Mouse (Mus musculus): ENCODE results near the gene Zbtb42.
A peak's percentile ranks its signal among the peaks of the same experiment; 100 is the strongest.

Gene Zbtb42

DNA sequence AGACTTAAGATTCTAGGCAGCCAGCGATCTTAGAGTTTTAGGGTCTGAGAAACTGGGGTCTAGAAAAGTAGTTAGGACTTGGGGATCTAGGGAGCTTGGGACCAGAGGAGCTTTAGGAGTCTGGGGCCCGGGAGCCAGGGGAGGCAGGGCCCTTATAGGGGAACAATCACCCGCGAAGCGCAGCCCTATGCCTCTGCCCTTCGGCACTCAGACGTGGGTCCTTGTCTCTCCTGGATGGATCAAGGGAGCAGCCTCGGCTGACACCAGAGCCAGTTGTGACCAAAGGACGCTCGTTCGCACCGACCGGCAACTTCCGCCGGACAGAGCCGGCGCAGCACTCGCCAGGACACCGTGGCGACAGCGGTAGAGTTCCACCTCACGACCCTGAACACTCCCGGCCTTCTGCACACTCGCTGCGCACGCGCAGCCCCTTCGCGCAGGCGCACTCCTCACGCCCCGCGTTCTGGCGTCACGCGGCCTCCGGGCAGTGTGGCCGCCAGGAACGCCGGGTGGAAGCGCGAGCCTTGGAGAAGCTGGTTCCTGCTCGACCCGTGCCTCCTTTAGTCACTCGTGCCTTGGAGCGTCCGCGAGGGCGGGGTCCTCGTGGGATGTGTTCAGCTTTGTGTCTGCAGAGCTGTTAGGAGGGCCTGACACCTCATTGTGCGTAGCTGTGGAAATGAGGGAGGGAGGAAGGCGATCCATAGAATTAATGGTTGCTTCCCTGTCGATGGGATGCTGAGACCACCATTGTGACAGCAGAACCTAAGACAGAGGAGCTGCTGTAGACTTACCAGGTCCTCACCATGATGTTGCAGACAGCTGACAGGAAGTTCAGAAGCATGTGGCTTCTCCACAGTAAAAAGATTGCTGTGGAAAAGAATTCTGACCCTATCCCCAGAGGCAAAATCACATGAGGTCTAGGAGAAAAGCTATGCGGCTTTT is 14.8 kb downstream of the Zbtb42 start:
- peak; percentile 92 to 95 for DNase-seq

DNA sequence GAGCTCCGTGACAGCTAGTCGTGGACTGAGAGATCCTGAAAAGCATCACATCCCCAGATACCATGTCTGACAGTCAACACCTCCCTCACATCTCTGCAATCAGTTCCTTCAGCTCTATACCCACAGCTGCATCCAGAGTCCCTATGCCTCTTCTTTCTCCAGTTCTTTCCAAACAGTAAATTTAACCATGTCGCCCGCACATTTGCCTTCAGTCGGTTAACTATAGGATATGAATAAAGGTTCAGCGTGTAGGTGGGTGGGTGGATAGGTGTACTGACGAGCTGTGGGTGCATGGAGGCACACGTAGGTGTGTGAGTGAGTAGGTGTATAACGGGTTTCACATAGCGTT is 15.5 kb downstream of the Zbtb42 start:
- DNase-seq, result no peak

DNA sequence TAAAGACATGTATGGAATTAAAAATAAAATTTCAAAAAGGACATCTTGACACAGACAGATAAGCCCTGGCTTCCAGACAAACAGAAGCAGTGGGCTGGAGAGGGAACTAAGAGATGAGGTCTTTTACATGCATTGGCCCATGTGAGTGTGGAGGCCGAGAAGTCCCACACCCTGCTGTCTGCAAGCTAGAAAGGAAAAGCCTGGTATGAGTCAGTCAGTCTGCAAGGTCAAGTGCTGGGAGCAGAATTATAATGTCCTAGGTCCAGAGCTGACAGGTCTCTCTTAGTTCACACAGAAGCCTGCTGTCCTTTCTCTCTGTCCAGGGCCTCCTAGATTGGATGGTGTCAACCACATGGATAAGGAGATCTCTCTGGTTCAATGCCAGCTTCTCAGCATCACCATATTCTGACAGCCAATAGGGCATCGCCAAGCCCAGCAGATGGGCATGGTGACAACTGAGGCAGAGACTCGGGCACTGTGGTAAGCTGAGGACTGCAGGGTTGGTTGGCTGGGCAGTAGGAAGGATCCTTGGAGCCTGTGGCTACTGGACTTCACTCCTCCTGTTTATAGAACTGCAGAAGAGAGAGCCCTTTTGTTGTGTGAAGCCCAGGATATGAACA is 18.3 kb downstream of the Zbtb42 start:
- DNase-seq, result no peak

DNA sequence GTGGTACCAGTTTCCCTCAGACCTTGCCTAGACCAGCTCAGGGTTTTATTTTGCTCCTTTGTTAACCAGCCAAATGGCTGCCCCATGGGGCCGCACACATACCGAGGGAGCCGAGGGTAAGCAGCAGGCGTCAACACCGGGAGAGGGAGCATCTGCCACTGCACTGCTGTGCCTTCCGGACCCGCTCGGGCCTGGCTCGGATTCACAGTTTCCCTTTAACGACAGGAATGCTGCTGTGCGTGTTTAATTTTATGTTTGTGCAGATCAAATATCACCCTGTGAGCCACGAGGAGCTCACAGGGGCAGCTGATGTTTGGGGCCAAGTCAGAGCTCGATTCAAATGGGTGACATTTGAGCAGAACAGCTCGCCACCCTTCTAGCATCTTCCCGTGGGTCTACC is 21.9 kb downstream of the Zbtb42 start:
- no peak for DNase-seq

DNA sequence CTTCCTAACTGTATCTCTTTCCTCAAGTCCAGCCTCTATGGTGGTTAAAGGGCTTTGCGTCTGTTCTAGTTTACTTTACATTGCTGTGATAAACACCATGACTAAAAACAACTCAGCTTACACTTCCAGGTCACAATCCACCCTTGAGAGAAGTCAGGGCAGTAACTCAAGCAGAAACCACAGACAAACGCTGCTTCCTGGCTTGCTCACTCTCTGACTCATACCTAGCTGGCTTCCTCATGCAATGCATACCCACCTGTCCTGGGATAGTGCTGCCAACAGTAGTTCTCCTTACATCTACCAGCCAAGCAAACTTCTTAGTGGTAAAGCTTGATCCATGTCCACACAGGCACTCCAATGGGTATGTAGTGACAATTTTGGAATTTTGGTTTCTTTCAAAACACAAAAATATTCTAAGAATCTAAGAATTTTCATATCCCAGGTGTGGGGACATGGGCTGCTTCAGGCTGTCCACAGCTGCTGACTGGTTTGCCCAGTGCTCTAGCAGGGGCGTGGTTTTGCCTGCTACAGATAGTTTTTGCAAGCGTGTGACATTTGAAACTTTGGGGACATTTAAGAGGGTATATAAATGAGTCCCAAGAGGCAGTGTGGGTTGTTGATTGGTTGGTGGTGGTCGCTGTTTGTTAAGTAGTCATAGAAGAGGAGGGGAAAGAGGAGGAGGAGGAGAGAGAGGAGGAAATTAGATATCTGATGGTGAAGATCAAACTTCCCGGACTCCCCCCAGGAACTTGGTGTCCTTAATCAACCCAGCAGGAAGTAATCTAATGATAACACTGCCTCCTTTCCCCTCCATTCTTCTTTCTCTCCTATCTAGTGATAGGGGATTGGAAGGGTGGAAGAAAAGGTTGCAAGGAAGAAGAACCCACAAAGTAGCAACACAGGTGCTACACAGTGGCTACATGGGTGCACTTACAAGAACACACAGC is 24.0 kb downstream of the Zbtb42 start:
- DNase-seq, result no peak

DNA sequence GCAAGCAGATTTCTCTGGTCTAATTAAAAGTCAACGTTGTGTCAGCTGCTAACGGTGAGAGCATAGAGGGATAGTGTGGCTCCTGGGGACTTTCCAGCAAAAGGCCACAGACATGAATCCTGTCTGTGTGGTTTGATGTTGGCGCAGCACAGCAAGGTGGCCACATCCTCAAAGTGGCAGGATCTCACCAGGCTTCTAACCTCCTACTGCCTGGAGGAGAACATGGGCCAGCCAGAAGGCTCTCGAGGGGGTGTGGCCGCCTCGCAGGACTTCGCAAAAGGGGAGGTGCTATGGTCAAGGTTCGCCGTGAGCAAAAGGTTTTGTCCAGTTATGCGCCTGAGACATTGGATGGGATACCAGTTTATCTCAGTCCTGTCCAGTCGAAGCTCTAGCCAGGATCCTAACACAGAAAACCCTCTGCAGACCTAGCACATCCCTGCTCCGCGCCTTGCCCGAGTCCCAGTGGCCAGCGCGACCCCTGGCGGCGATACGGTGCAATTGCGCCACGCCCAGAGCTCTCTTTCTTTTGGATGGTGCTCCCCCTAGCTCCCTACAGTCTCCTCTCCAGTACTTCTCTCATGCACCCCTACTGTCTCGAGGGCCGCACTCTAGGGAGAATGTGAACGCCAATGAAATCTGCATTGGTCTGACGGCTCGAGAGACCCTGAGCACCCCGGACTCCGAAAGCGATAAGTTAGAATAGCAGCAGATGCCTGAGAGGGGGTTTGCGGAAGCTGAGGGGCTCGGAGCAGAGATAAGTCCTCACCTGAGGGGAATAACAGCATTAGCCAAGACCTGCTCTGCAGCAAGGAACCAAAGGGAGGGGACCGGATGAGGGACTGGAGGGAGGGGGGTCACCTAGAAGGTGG is 28.3 kb downstream of the Zbtb42 start:
- DNase-seq, result peak; percentile 85 to 86

DNA sequence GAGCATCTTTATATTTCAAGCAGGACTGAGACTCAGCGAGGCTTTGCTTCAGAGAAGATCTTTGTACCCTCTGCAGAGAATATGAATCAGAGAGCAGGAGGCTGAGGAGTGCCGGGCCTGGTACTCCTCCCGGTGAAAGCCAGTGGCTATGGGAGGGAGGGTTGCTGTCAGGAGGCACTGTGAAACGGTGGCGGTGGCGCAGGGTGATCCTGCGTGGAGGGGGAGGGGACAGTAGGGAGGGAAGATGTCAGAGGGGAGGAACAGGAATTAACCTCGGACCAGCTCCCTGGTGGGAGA is 28.9 kb downstream of the Zbtb42 start:
- DNase-seq, result no peak

DNA sequence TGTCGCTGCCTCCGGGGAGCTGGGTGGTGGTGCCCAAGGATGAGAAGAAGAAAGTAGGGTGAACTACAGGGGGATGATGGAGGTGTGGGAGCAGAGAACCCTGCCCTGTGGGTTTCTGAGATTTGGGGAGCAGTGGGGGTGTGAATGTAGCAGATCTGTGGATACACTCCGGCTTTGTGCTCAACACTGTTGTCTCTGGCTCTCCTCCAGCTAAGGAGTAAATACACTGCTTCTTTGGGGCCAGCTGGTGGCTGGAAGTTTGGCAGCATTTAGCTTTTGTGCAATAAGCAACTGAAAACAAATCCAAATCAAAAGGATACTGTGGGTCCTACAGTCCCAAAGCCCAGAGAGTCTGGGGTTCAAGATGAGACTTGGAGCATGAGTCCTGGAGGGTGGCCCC is 35.4 kb downstream of the Zbtb42 start:
- DNase-seq, result peak; percentile 49 to 67

DNA sequence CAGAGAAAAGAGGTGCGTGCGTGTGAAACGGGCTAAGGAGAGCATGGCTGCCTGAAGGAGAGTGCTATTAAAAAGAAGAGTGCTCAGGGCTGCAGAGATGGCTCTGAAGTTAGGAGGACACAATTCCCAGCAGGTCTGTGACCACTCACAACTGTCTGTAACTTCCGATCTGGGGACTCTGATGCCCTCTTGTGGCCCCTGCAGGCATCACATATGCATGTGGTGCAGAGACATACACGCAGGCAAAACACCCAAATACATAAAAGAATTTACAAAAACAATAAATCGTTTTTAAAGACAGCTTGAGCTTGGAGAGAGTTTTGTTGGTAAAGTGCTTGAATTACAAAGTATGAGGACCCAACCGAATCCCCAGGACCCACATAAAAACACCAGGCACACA is 38.5 kb downstream of the Zbtb42 start:
- peak; percentile 45 to 46 for DNase-seq

DNA sequence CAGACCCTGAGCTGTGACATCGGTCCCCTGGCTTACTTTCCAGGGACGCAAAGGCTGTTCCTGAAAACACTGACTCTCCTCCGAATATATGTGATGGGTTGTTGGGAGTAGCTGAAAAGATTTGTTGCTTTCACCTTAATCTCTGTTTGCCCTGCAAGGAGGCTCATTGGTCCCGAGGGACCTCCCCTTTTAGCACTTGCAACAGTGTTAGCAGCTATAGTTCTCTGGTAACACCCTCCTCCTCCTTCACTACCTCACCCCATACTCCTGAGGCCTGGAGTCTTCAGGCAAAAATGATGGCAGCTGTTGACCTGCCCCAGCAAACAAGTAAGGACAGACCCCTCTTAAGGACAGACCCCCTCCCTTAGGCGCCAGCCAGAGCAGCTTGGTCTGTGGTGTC is 40.4 kb downstream of the Zbtb42 start:
- no peak for DNase-seq

DNA sequence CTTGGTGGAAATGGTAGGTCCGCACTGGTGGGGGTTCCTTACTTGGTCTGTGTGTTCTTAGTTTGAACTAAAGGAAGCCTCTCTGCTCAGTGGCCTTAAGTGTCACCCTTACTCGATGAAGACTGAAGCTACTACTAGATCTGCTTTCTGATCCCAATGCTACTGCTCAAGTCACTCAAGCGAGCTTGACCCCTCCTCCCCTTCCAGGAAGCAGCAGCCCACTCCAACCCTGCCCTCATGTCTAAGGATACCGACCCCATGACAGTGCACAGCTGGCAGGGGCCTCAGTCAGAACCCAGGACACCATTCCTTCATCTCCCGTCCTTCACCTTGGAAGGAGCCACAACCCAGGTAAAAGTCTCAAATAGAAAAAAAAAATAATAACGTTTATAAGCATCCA is 41.6 kb downstream of the Zbtb42 start, which contains the start of gene Cep170b:
Gene Cep170b (plus strand): TSS at position 240 of the 400 bp plus-strand sequence.
- no peak for DNase-seq

DNA sequence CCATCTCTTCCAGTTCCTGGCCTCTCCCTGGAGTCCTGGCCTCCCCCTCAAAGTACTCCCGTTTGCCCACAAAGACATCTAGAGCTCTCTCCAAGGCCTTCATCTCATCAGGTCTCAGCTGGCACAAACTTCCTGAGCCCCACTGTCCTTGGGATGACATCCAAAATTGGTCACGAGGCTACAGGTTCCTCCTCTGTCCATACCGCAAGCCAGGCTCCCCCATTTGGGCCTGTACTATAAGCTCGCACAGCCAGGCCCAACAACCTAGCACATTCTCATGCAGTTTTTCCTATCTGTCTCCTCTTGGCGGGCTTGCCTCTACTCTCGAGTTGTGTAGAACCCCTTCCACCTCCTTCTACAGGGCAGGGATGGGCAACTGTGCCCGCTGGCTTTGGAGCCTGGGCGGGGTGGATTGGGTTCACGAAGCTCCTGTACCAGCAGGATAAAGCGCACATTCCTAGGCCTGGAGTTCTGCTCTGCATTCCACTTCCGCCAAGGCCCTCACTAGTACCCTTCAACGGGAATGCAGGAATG is 42.3 kb downstream of the Zbtb42 start:
- DNase-seq, result no peak

DNA sequence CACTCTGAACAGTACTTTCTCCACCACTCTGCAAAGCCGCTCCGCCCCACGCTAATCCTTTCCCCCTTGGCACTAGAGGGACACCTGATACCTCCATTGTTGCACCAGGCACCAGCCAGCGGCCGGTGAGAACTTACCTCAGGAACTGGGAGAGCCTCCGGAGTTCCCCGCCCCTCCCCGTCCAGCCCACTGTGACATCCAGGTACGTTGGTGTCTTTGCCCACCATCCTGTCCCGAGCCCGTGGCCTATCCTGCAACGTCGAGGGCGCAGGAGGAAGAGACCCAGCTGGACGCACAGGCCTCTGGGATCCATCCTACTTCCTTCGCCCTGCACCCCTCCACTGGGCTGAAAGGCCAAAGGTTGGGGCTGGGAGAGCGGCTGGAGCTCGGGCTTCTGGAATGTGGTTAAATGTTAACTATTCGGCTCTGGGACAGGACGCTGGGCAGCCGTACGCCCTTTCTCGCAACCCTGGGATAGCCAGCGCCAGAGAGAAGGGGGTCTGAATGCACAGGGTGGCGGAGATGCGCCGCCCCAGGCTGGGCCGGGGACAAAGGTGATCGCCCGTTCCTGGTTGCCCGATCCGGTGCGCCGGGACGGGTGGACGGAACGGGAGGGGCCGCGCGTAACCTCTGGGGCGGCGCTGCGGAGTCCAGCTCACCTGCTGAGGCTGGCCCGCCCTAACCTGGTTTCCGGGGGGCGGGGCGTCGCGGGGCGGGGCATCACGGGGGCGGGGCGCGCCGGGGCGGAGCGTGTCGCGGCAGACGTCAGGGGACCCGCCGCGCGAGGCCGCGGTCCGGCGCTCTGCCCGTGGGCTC is 43.0 kb downstream of the Zbtb42 start:
- DNase-seq, result peak; percentile 86 to 92

DNA sequence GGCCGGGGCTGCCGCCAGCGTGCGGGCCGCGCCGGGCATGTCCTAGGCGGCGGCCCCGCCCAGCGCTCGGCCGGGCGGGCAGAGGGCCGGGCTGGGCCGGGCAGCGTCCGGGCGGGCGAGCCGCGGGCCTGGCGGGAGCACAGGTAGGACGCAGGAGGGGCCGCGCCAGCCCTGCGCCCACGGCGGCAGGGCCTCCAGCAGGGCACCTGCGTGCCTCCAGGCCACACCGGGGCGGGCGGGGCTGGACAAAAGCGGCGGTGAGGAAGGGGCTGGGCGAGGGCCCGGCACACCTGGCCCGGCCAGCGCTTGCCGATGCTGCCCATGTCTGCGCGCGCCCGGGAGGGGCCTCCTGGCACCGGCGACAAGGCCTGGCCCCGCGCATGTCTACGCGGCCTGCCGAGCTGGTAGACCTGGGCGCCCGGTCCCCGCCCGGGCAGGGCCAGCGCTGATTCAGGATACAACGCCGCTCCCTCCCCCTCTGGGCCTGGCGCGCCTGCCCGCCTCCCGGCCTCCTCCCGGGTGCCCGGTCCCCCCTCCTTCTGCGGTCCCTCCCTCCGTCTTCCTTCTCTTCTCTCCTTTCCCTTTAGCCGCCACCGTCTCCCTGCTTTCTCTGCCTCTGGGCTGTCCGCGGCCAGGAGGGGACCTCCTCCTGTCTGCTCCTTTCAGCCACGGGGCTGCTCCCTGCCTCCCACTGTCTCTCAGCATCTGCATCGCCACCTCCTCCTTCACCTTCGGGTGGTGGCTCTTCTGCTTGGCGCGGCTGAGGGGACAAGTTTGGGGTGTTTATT is 43.8 kb downstream of the Zbtb42 start:
- DNase-seq, result peak; percentile 80 to 84

DNA sequence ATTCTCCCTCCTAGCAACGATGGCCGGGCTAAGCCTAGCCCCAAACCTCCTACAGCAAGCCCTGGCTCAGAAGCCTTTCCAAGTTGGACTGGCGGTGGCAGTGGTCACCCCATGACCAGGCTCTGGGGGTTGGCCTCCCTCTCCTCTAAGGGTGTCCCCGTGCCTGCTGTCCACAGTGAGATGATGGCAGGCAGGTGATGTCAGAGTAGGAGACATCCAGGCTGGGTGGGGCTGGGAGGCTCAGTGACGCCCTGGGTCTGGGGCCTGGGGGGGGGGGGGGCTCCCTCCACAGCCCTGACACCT is 44.4 kb downstream of the Zbtb42 start:
- DNase-seq, result peak in 1 of 2 experiments; percentile 30

DNA sequence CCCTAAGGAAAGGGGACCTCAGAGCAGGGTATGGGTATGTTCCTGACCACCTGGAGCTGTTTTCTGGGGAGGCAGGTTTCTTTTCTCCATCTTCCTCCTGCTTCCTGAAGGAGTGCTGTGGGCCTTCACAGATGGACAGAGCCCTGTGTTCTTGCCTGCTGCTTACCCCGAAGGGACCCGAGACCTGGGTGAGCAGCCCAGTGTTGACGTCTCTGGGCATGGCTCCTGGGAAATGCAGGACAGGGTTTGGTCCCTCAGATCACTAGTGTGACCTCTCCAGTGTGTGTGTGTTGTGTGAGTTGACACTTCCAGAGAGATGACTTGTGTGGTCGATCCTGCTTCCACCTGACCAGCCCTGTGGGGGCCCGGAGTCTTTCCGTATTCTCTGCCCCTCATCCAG is 44.8 kb downstream of the Zbtb42 start:
- DNase-seq, result no peak

DNA sequence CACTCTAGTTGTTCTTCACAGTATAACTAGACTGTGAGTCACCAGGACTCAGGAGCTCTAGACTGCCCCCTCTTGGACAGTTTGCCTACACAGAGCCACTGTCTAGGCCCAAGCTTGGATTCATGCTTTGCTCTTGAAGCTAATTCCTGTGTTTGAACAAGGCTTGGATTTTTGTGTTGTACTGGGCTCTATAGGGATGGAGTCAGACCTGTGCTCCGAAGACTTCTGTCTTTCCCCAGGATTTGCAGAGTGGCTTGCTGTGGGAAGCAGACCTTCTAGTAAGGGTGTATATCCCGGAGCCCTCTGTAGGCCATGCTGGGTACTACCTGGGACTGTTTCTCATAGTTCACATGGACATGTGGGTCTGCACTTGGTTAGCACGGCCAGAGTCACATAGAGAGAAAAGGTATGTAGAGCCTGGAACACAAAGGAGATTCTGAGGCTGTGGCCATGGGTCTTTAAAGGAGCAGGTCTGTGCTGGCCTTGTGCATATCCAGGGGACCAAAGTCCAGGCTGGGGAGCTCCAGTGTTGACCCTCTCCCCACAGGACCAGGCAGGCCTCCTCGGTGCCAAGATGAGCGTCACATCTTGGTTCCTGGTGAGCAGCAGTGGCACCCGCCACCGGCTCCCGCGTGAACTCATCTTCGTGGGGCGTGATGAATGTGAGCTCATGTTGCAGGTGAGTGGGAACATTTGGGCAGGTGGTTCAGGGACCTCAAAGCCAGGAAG is 45.6 kb downstream of the Zbtb42 start:
- DNase-seq, result peak; percentile 69 to 72

DNA sequence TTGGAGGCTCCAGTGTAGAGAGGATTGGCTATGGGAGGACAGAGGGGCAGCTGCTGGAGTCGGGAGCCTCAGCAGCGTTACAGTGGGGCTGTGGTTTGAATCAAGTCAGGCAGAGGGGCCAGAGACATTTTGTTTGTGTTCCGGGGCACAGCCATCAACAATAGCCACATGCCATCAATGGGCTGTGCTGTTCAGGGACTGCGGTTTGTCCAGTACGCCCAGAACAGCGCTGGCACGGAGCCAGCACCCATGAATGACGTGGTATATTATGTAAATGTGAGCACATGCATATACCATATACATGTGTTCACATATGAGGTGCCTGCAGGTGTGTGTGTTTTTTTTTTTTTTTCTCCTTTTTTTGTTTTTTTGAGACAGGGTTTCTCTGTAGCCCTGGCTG is 49.2 kb downstream of the Zbtb42 start:
- DNase-seq, result peak in 1 of 2 experiments; percentile 31

DNA sequence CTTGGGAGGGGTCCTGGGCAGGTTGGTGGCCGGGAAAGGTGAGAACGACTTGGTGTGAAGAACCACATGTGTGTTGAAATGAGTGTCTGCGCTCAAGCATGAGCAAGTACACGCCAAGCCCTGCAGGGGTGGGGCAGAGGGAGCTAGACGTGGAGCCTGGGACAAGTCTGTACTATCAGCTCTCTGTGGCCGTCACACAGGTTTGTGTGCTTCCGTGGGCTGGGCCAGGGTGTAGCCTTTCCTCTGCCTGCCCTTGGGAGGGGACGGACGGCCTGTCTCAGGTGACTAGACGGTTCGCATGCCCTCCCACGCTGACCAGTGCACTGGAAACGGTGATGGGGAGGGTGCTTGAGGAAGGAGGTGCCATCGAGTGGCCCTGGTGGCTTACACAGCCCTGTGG is 52.2 kb downstream of the Zbtb42 start:
- DNase-seq, result peak in 1 of 2 experiments; percentile 43
